Mouse (Mus musculus) MEL (cell line): ENCODE results near the gene Jag2. TPM values are rescaled to one million over a fixed set of nuclear protein-coding genes. Genes with fewer than 3 reads are reported as not detected.

Source experiments
- DNase-seq: peaks from one replicate; pipeline ENCODE4 v3.0.0; 2011; ENCODE audit warnings: low read depth, low spot score
- H3K27ac ChIP-seq: 2 replicates; pipeline ENCODE4 v1.5.1; 2012; ENCODE audit warnings: low read depth, mild to moderate bottlenecking, control low read depth, low read length, moderate library complexity; ENCODE audit not compliant: control insufficient read depth
- H3K27me3 ChIP-seq, 2 experiments: fragments of 150-350 bp in 1 of 2; sonication (generic) in 1 of 2; 2 replicates each; pipeline ENCODE4 v1.6.1; 2012; ENCODE audit warnings: low read length in 2 of 2, mild to moderate bottlenecking in 2 of 2, improper control_type of control experiment in 1 of 2, moderate library complexity in 1 of 2; ENCODE audit not compliant: insufficient read depth in 2 of 2, control insufficient read depth in 1 of 2
- H3K36me3 ChIP-seq, 2 experiments: 2 replicates each; pipeline ENCODE4 v1.6.1; 2012 to 2014; ENCODE audit warnings: low read length in 2 of 2, improper control_type of control experiment in 1 of 2, inconsistent platforms in 1 of 2, mild to moderate bottlenecking in 1 of 2; ENCODE audit not compliant: insufficient read depth in 2 of 2, control insufficient read depth in 1 of 2
- H3K4me1 ChIP-seq, 2 experiments: fragments of 150-350 bp in 1 of 2; sonication (generic) in 1 of 2; 2 replicates each; pipeline ENCODE4 v1.6.1; 2012; ENCODE audit warnings: low read length in 2 of 2, improper control_type of control experiment in 1 of 2, mild to moderate bottlenecking in 1 of 2; ENCODE audit not compliant: insufficient read depth in 2 of 2, control insufficient read depth in 1 of 2
- H3K4me3 ChIP-seq, 2 experiments: fragments of 150-350 bp in 1 of 2; sonication (generic) in 1 of 2; 2 replicates each; pipeline ENCODE4 v1.5.1; 2012; ENCODE audit warnings: low read depth in 2 of 2, low read length in 2 of 2, mild to moderate bottlenecking in 2 of 2, moderate library complexity in 2 of 2, control low read depth in 1 of 2, improper control_type of control experiment in 1 of 2; ENCODE audit not compliant: control insufficient read depth in 1 of 2, insufficient read depth in 1 of 2
- H3K79me2 ChIP-seq: 2 replicates; pipeline ENCODE4 v1.6.1; 2012; ENCODE audit warnings: mild to moderate bottlenecking, low read length, moderate library complexity; ENCODE audit not compliant: control insufficient read depth, poor library complexity, insufficient read depth
- H3K9ac ChIP-seq: 2 replicates; pipeline ENCODE4 v1.6.1; 2012; ENCODE audit warnings: low read depth, mild to moderate bottlenecking, control low read depth, low read length, moderate library complexity; ENCODE audit not compliant: control insufficient read depth, poor library complexity, severe bottlenecking
- H3K9me3 ChIP-seq: fragments of 150-350 bp; sonication (generic); replicated peaks from 2 replicates; pipeline ENCODE4 v1.6.1; 2012; ENCODE audit warnings: mild to moderate bottlenecking, low read length, improper control_type of control experiment, moderate library complexity; ENCODE audit not compliant: insufficient read depth
- CHD2 ChIP-seq: IDR thresholded peaks from 2 replicates; pipeline ENCODE4 v1.6.1; 2011; ENCODE audit warnings: low read length, improper control_type of control experiment
- EP300 ChIP-seq, 2 experiments: IDR thresholded peaks; 2 replicates each; pipeline ENCODE4 v1.6.1; 2011; ENCODE audit warnings: improper control_type of control experiment in 2 of 2, low read length in 2 of 2, low read depth in 1 of 2, mild to moderate bottlenecking in 1 of 2
- MAX ChIP-seq: IDR thresholded peaks from 2 replicates; pipeline ENCODE4 v1.6.1; 2011; ENCODE audit warnings: low read length, improper control_type of control experiment
- POLR2AphosphoS5 ChIP-seq: IDR thresholded peaks from 2 replicates; pipeline ENCODE4 v1.6.1; 2012; ENCODE audit warnings: low read depth, borderline replicate concordance, mild to moderate bottlenecking, inconsistent platforms, low read length, moderate library complexity, mixed read lengths
- polyA plus RNA-seq, 2 experiments: library from polyadenylated mRNA; stranded (reverse) in 1 of 2; unstranded in 1 of 2; fragments of >175 nt in 1 of 2; fragments of >200 nt in 1 of 2; gene quantifications; 2 replicates each; pipeline versions ENCODE4 v1.2.1 to v1.2.4; 2012; ENCODE audit warnings: low replicate concordance in 2 of 2, low read depth in 1 of 2; ENCODE audit not compliant: insufficient read length in 2 of 2, insufficient read depth in 1 of 2, missing spikeins in 1 of 2
- total RNA-seq: library from RNA; depleted of rRNA; stranded (reverse); fragments of 300-350 nt; gene quantifications from 2 replicates; pipeline ENCODE4 v1.2.3, GENCODE M21; 2012; rRNA removed

Jag2 gene
- total and polyA plus RNA-seq, 3 experiments, result 1.0 to 3.9 TPM; not detected in 1

- 0 out of 4 replicates have a peak, but pooled peaks of 1 of the 2 experiments have one; percentile 6 for TF ChIP-seq EP300 (IDR thresholded peaks at IDR 0.05; ENCODE audit: low read depth in 1 of 2, low read length in 2 of 2)
- peak; percentile 60 for TF ChIP-seq CHD2
Measured at GRCm38 (mm10) chr12:112859930-112860329, 69.6 kb downstream of the Jag2 start (continued).

- Histone ChIP-seq H3K9ac (no peak overlapping the region), H3K27me3 (no peaks in the 10 kb centered on the region), H3K79me2 (no peaks in the 10 kb centered on the region), H3K9me3 (no peaks in the 10 kb centered on the region)
- peak; percentile 84; the same call in 1 of the 2 replicates for TF ChIP-seq POLR2AphosphoS5
- no peak for TF ChIP-seq MAX
- TF ChIP-seq, all 39 proteins: peak for 1
- DNase-seq, result no peak
- H3K36me3 ChIP-seq, result no peaks in the 10 kb centered on the region
- no peak overlapping the region for H3K27ac ChIP-seq
- H3K4me3 ChIP-seq, result no peak overlapping the region
- peaks cover 0 to 19% of the 10 kb centered on the region in 2 experiments; a peak in 3 of 4 replicates for H3K4me1 ChIP-seq
Measured at GRCm38 (mm10) chr12:112858581-112859336, 70.8 kb downstream of the Jag2 start.

Other genes with a start within 250 kb of the Jag2 start
- 40.0 and 49.7 TPM in 2 replicates for gene Cep170b, start 209.3 kb downstream of the Jag2 start, total RNA-seq
- 10 to 100 TPM in 1 of 2 experiments, not detected in 1; 64.0 TPM for gene Cep170b, start 209.3 kb downstream of the Jag2 start, polyA plus RNA-seq
- gene Pld4, start 169.1 kb downstream of the Jag2 start, total RNA-seq, result 9.7 and 9.8 TPM in 2 replicates
- 10 to 100 TPM in 1 of 2 experiments, not detected in 1; 16.4 TPM for gene Pld4, start 169.1 kb downstream of the Jag2 start, polyA plus RNA-seq
- 1.2 and 2.6 TPM in 2 replicates for gene Ahnak2, start 127.1 kb downstream of the Jag2 start, total RNA-seq
- gene Ahnak2, start 127.1 kb downstream of the Jag2 start, polyA plus RNA-seq, result 10 to 100 TPM in 1 of 2 experiments, not detected in 1; 11.4 TPM
- gene Clba1, start 120.8 kb downstream of the Jag2 start, total RNA-seq, result 11.2 and 15.2 TPM in 2 replicates
- 10 to 100 TPM in 1 of 2 experiments, not detected in 1; 21.4 TPM for gene Clba1, start 120.8 kb downstream of the Jag2 start, polyA plus RNA-seq
- 245 and 279 TPM in 2 replicates for gene Cdca4, start 100.4 kb downstream of the Jag2 start, total RNA-seq
- 100 to 1,000 TPM in 1 of 2 experiments, not detected in 1; 274 TPM for gene Cdca4, start 100.4 kb downstream of the Jag2 start, polyA plus RNA-seq
- gene Gpr132, start 61.5 kb downstream of the Jag2 start, total RNA-seq, result 6.5 and 6.8 TPM in 2 replicates
- gene Gpr132, start 61.5 kb downstream of the Jag2 start, polyA plus RNA-seq, result 1 to 10 TPM in 1 of 2 experiments, not detected in 1; 5.4 TPM
- 19.0 and 20.1 TPM in 2 replicates for gene Nudt14, start 12.3 kb upstream of the Jag2 start, total RNA-seq
- gene Nudt14, start 12.3 kb upstream of the Jag2 start, polyA plus RNA-seq, result 10 to 100 TPM in 1 of 2 experiments, not detected in 1; 61.0 TPM
- 0.88 and 1.8 TPM in 2 replicates for gene Btbd6, start 46.7 kb upstream of the Jag2 start, total RNA-seq
- 1 to 10 TPM in 1 of 2 experiments, not detected in 1; 3.0 TPM for gene Btbd6, start 46.7 kb upstream of the Jag2 start, polyA plus RNA-seq
- 90.6 and 105 TPM in 2 replicates for gene Brf1, start 70.9 kb upstream of the Jag2 start, total RNA-seq
- gene Brf1, start 70.9 kb upstream of the Jag2 start, polyA plus RNA-seq, result 100 to 1,000 TPM in 1 of 2 experiments, not detected in 1; 159 TPM
- 27.7 and 29.8 TPM in 2 replicates for gene Pacs2, start 84.7 kb upstream of the Jag2 start, total RNA-seq
- 10 to 100 TPM; 62.5 to 69.7 TPM for gene Pacs2, start 84.7 kb upstream of the Jag2 start, polyA plus RNA-seq
- gene Tex22, start 144.7 kb upstream of the Jag2 start, total RNA-seq, result 0.59 and 0.65 TPM in 2 replicates
- gene Tex22, start 144.7 kb upstream of the Jag2 start, polyA plus RNA-seq, result under 1 TPM in 1 of 2 experiments, not detected in 1; 0.43 TPM
- gene Mta1, start 168.5 kb upstream of the Jag2 start, total RNA-seq, result 99.5 and 102 TPM in 2 replicates
- 100 to 1,000 TPM in 1 of 2 experiments, 10 to 100 TPM in 1; 69.0 to 410 TPM for gene Mta1, start 168.5 kb upstream of the Jag2 start, polyA plus RNA-seq
- 65.2 and 67.8 TPM in 2 replicates for gene Crip2, start 210.5 kb upstream of the Jag2 start, total RNA-seq
- 100 to 1,000 TPM in 1 of 2 experiments, not detected in 1; 261 TPM for gene Crip2, start 210.5 kb upstream of the Jag2 start, polyA plus RNA-seq
- gene Crip1, start 216.5 kb upstream of the Jag2 start, total RNA-seq, result 419 and 438 TPM in 2 replicates
- gene Crip1, start 216.5 kb upstream of the Jag2 start, polyA plus RNA-seq, result 100 to 1,000 TPM in 1 of 2 experiments, not detected in 1; 282 TPM
- gene Tedc1, start 226.6 kb upstream of the Jag2 start, total RNA-seq, result 40.6 and 50.7 TPM in 2 replicates
- 10 to 100 TPM in 1 of 2 experiments, not detected in 1; 74.7 TPM for gene Tedc1, start 226.6 kb upstream of the Jag2 start, polyA plus RNA-seq